Comparison of ENCODE assay signal across 19 mouse cellular contexts in the genomic region with DNA sequence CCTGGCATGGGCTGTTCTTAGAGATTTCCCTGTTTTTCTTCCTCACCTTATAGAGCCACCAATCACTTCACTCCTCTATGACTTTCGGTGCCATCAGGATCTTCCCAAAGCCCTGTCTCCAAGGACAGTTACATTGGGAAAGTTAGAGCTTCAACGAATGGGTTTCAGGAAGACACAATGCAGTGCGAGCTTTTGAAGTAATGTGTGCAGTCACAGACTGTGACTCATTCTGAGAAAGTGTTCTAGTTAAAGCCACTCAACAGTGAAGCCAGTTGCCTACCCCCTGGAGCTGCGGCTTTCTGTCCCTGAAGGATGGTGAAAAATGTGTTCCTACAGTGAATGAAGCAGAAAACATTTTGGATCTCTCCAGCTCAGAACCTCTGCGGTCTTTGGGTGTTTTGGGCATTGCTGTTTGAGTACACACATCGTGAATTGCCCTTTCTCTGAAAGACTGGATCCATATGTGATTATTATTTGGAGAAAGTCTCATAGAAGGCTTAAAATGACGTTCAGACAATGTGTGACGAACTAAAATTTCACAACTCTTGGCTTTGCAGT. TPM values are rescaled to one million over a fixed set of nuclear protein-coding genes. Genes with fewer than 3 reads are reported as not detected.
DNase-seq lines count a peak whose midpoint lies in the region.
"Had no signal": no experiment of that assay in that cellular context is flagged by ENCODE, and none has a peak within 500 bp of the region (broad histone marks: within the 10 kb centered on the region; RNA-seq: fewer than 3 reads in every experiment).

No protein-coding gene starts in this region.

- DNase-seq in adrenal gland, adult 2 months = peak; percentile 26
- no peak for DNase-seq in adrenal gland, postnatal 25 days
- peak; percentile 48 for DNase-seq in A20 (ENCODE audit: low read depth, low spot score)
- DNase-seq in Muller cell, postnatal 12 days (ENCODE audit: inconsistent ontology term) = peak; percentile 72
- DNase-seq in induced T-regulatory cell, adult 2 months (ENCODE audit: low read depth) = peak; percentile 70
- DNase-seq in cerebellum, postnatal 14 days = no peak
- DNase-seq in right cerebral cortex, adult 18-20 months = no peak
- DNase-seq in heart, adult 9 months (ENCODE audit: low spot score in 2 of 2) = no peak
- DNase-seq: adrenal gland, postnatal 36 days; cerebellum, adult 9-10 months; heart, postnatal 14 days; kidney, adult 2 months; layer of hippocampus, adult 9-11 months; left cerebral cortex, postnatal 4 days; lung, embryonic 14.5 days; lung, postnatal 36 days; right cerebral cortex, postnatal 14 days; thymus, adult 2 months; thymus, postnatal 4 days had no signal

RNA-seq across cellular contexts. Expression of gene Il6st, which starts 16.7 kb away (rescaled TPM):
- total RNA-seq in adrenal gland, adult 2 months (2021) = 100 to 1,000 TPM; 339 to 355 TPM
- polyA plus RNA-seq in adrenal gland, adult 2 months (2012; rRNA removed) = 27.8 and 44.4 TPM in 2 replicates
- 247 and 388 TPM in 2 replicates for total RNA-seq in adrenal gland, postnatal 25 days (2021)

Comparison
In these comparisons a context has a peak if more than half of its experiments do, and no peak if none do; other contexts are left out.
1. DNase-seq: peak in adrenal gland, adult 2 months (single experiment), A20 (single experiment), Muller cell, postnatal 12 days (single experiment) and induced T-regulatory cell, adult 2 months (single experiment); none in adrenal gland, postnatal 25 days (single experiment), cerebellum, postnatal 14 days (0 of 2), right cerebral cortex, adult 18-20 months (single experiment) and heart, adult 9 months (0 of 2).